Mouse (Mus musculus): Measurements from ENCODE around the gene Adamts14. TPM values are rescaled to one million over a fixed set of nuclear protein-coding genes. Genes with fewer than 3 reads are reported as not detected.

The Adamts14 gene
- polyA plus RNA-seq, 1 experiment from 2014 or later, result 1.4 TPM

DNA sequence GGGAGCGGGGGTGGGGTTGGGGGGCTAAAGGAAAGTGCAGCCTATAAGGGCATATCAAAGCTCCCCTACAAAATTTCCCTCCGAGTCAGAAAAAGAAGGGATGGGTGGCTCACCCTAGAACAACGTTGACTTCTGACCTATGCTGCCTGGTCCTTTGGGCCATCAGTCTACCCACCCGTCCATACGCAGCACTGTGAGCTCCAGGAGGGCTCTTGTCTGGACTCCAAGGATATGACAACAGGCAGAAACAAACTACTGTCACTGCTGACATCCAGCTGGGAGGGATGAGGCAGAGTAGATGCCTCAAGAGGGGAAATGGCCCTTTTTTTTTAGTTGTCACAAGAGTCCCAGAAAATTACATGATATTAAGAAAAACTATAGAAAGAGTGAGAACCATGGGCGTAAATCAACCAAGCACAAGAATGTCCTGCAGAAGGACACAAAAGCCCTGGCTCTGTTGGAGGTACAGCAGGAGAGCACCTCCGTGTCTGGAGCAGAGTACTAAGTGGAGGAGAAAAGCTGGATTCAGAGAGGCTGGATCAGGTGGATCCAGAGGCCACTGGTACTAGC, 96.9 kb downstream of the Adamts14 start:
- peaks cover 41% of the 10 kb centered on the region for H3K27me3 ChIP-seq
- no peak overlapping the region for H3K27ac ChIP-seq
- peak overlapping the region; percentile 23 for H3K4me3 ChIP-seq
- 43% methylated on average over 7 of the region's 7 CpGs for WGBS
- ATAC-seq (replicated peaks; ENCODE audit: insufficient number of reproducible peaks, insufficient read depth, low FRiP score, low read depth), result no peak
- H3K4me1 ChIP-seq (replicated peaks), result peaks cover 7% of the 10 kb centered on the region
- no peak overlapping the region for H3K9ac ChIP-seq
- no peaks in the 10 kb centered on the region for H3K9me3 ChIP-seq (replicated peaks)
- H3K36me3 ChIP-seq, result no peaks in the 10 kb centered on the region
- peak overlapping the region; percentile 48 for H3K4me2 ChIP-seq

DNA sequence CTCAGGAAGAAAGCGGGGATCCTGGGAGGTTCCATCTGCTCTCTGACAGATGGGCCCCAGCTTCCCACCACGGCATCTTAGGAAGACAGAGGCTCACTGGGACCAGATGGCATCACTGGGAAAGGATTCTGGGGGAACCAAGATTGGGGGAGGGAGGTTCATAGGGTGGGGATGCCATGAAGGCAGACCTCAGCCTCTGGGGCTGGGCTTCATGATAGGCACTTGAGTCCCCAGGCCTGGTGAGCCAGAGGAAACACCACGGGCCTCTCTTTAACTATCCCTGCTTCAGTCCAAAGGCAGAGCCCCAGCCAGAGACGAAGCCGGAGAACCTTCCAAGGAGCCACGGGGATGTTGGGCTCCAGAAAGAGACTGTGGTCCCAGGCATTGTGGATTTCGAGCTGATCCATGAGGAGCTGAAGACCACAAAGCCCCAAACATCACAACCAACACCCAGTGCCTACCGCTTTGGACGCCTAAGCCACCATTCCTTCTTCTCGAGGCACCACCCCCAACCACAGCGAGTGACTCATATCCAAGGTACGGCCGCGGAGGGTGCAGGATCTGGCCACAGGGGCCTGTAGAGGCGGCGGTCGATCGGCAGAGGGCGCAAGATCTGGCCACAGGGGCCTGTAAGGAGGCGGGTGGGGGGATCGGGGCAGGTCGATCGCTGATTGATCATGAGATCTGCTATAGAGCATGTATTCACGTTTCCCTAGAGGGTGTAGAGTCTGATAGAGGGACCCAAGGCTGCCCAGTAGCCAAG, 97.6 kb downstream of the Adamts14 start:
- H3K27ac ChIP-seq, result no peak overlapping the region
- H3K4me3 ChIP-seq, result peak overlapping the region; percentile 23
- H3K4me2 ChIP-seq, result peak overlapping the region; percentile 48
- H3K36me3 ChIP-seq, result no peaks in the 10 kb centered on the region
- no peak overlapping the region for H3K9ac ChIP-seq
- no peak for ATAC-seq (replicated peaks; ENCODE audit: insufficient number of reproducible peaks, insufficient read depth, low FRiP score, low read depth)
- no peaks in the 10 kb centered on the region for H3K9me3 ChIP-seq (replicated peaks)
- WGBS, result 11% methylated on average over 24 of the region's 24 CpGs
- peaks cover 7% of the 10 kb centered on the region for H3K4me1 ChIP-seq (replicated peaks)
- H3K27me3 ChIP-seq, result peaks cover 41% of the 10 kb centered on the region

DNA sequence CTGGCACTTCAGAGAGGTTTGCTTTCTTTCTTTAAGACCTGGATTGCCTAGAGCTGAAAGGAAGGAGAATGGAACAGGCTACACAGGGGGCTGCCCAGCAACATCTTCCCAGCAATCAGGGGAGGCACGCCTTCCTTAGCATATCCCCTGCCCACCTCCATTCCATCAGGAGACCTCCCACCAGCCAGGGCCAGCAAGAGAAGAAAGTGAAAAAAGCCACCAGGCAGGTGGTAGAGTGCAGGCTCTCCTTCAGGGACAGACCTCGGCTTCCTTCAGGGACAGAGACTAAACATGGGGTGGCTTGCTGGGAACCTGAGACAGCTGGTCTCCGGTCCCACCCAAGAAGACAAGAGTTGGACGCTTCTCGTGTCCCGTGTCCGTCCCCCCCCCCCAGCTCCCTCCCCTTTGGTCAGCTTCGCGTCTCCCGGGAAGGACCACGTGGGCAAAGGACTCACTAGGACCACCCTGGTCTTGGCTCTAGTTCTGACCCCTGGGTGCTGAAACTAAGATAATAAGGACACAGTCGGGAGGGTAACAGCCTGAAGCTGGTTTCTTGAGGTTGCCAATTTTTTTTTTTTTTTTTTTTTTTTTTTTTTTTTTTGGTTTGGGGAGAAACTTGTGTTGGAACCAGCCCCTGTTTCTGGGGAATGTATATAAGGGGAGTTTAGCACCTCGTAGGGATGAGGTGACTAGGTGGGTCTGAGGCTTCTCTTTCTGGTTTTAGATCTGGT, 98.4 kb downstream of the Adamts14 start:
- H3K9me3 ChIP-seq (replicated peaks), result no peaks in the 10 kb centered on the region
- no peak overlapping the region for H3K4me3 ChIP-seq
- H3K4me2 ChIP-seq, result no peak overlapping the region
- WGBS, result 24% methylated on average over 13 of the region's 13 CpGs
- H3K27ac ChIP-seq, result no peak overlapping the region
- H3K36me3 ChIP-seq, result no peaks in the 10 kb centered on the region
- H3K9ac ChIP-seq, result no peak overlapping the region
- peaks cover 41% of the 10 kb centered on the region for H3K27me3 ChIP-seq
- H3K4me1 ChIP-seq (replicated peaks), result peaks cover 7% of the 10 kb centered on the region
- no peak for ATAC-seq (replicated peaks; ENCODE audit: insufficient number of reproducible peaks, insufficient read depth, low FRiP score, low read depth)

DNA sequence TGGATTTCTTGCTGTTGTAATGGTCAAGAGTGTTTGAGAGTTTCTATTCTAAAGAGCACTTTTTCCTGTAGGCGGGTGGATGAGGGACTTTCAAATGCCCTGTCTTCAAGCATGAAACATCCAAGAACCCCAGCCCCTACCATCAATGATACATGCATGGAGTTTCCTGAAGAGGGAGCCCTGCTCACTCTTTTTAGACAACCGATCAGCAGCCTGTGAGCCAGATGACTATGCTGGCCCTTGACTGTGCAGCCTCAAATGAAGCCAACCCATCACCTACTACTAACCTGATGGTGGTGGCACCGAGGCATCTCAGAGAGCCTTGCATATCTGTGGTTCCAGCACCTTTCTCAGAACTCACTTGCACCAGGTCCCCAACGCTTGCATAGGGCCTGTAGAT, 100.7 kb downstream of the Adamts14 start:
- no peak overlapping the region for H3K9ac ChIP-seq
- no peak overlapping the region for H3K4me2 ChIP-seq
- no peaks in the 10 kb centered on the region for H3K9me3 ChIP-seq (replicated peaks)
- H3K4me1 ChIP-seq (replicated peaks), result peaks cover 7% of the 10 kb centered on the region
- no peaks in the 10 kb centered on the region for H3K36me3 ChIP-seq
- no peak overlapping the region for H3K4me3 ChIP-seq
- ATAC-seq (replicated peaks; ENCODE audit: insufficient number of reproducible peaks, insufficient read depth, low FRiP score, low read depth), result no peak
- WGBS, result 81% methylated on average over 4 of the region's 4 CpGs
- peaks cover 37% of the 10 kb centered on the region for H3K27me3 ChIP-seq
- H3K27ac ChIP-seq, result no peak overlapping the region

DNA sequence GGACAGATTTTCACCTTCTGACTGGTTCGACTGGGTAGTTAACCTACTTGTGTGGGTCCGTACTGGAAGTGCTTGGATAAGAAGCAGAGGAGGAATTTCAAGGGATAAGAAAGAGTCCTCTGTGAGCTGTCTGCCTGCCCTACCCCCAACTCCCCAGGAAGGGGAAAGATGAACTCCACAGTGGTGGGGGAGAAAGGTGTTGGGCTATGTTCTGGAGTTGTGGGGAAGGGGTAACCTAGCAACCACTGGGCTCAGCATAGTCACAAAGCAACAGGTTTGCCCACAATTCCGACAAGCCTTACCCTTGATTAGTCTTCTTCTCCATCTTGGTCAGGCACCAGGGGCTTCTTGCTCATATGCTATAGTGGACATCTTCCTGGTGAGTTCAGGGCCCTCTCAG, 101.6 kb downstream of the Adamts14 start, which contains the start of gene Tbata:
TSS of gene Tbata (plus strand) at position 301 of the 400 bp plus-strand sequence.
- H3K27ac ChIP-seq, result no peak within 1 kb of the TSS
- ATAC-seq (replicated peaks; ENCODE audit: insufficient number of reproducible peaks, insufficient read depth, low FRiP score, low read depth), result no peak
- no peaks in the 10 kb centered on the region for H3K9me3 ChIP-seq (replicated peaks)
- WGBS, result 45% methylated on average over 3 of the region's 3 CpGs
- H3K4me1 ChIP-seq (replicated peaks), result peaks cover 7% of the 10 kb centered on the region
- peaks cover 35% of the 10 kb centered on the region for H3K27me3 ChIP-seq
- no peak within 1 kb of the TSS for H3K4me2 ChIP-seq
- H3K9ac ChIP-seq, result no peak within 1 kb of the TSS
- no peak within 1 kb of the TSS for H3K4me3 ChIP-seq
- no peaks in the 10 kb centered on the region for H3K36me3 ChIP-seq

DNA sequence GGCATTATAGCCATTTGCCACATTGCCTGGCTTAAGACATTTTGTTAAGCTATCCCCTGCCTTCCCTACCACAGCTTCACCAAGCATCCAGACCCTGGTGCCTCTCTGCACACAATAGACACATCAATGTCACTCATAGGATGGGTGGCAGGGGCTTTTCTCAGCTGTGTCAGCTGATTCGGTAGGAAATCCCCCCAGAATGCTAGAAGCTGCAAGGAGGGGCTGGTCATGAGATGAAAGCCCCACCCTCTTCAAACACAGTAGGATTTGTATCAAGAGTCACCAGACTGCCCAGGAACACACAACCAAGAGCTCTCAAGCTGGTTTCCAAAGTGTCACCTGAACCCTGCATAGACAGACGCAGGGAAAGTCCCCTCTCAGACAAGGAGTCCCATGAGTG, 104.8 kb downstream of the Adamts14 start:
- no peak for ATAC-seq (replicated peaks; ENCODE audit: insufficient number of reproducible peaks, insufficient read depth, low FRiP score, low read depth)
- no peak overlapping the region for H3K4me3 ChIP-seq
- H3K27ac ChIP-seq, result no peak overlapping the region
- WGBS, result 60% methylated on average over 2 of the region's 2 CpGs
- H3K9ac ChIP-seq, result no peak overlapping the region
- no peak overlapping the region for H3K4me2 ChIP-seq
- H3K4me1 ChIP-seq (replicated peaks), result no peaks in the 10 kb centered on the region
- peaks cover 8% of the 10 kb centered on the region; the same call in 1 of the 2 replicates for H3K27me3 ChIP-seq
- no peaks in the 10 kb centered on the region for H3K36me3 ChIP-seq
- no peaks in the 10 kb centered on the region for H3K9me3 ChIP-seq (replicated peaks)

DNA sequence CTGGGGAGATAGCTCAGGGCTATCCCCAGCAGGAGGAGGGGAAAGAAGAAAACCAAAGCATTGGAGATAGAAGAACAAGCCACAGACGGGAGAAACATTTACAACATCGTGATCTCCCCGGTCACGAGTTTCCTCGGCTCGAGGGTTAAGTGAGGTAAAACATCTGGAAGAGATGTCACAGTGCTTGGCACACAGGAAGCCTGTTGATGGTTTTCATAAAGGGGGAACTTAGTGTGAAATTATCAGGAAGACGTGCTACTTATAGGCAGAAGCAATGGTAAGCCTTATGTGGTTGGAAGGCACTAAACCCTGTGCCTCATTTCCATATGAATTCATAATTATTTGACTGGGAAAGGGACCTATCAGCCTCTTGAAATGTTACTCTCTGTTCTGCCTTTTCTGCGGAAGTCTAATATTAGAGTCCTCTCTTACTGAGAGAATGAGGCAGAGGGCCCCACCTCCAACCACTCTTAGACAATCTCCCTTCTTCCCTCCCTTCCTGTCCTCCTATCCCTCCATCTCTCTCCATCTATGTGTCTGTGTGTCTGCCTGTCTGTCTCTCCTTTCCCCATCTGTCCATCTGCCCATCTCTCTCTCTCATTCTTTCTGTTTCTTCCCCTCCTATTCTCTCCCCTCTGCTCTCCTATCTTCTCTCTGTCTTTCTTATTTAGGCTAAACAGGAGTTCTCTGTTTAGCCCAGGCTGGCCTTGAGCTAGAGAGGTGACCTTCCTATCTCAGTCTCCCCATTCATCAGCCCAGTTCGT, 105.7 kb downstream of the Adamts14 start:
- Histone ChIP-seq H3K4me2 (no peak overlapping the region), H3K9ac (no peak overlapping the region), H3K36me3 (no peaks in the 10 kb centered on the region), H3K4me1 (replicated peaks) (no peaks in the 10 kb centered on the region), H3K9me3 (replicated peaks) (no peaks in the 10 kb centered on the region), H3K27me3 (peaks cover 8% of the 10 kb centered on the region; the same call in 1 of the 2 replicates), H3K4me3 (no peak overlapping the region), H3K27ac (no peak overlapping the region)
- WGBS, result 43% methylated on average over 9 of the region's 9 CpGs
- no peak for ATAC-seq (replicated peaks; ENCODE audit: insufficient number of reproducible peaks, insufficient read depth, low FRiP score, low read depth)

DNA sequence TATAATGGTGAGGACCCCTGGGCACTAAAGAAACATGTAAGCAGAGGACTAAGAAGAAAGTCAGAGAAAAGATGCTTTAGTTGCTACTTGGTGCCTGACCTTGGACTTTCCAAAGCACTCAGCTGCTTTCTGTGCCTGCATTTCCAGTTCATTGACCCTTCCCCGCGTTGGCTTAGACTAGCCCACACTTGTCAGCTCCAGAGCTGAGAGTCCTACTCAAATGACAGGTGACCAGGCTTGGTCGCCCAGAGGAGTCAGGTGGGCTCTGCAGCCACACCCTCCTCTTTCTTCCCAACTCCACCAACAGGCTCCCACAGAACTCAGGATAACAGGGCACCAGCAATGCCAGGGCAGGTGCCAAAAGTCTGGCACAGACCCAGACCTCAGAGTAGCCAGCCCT, 110.9 kb downstream of the Adamts14 start:
- Histone ChIP-seq H3K27ac (no peak overlapping the region), H3K36me3 (no peaks in the 10 kb centered on the region), H3K4me2 (no peak overlapping the region), H3K4me1 (replicated peaks) (no peaks in the 10 kb centered on the region), H3K27me3 (no peaks in the 10 kb centered on the region), H3K4me3 (no peak overlapping the region), H3K9me3 (replicated peaks) (no peaks in the 10 kb centered on the region), H3K9ac (no peak overlapping the region)
- WGBS, result 69% methylated on average over 3 of the region's 3 CpGs
- ATAC-seq (replicated peaks; ENCODE audit: insufficient number of reproducible peaks, insufficient read depth, low FRiP score, low read depth), result no peak

DNA sequence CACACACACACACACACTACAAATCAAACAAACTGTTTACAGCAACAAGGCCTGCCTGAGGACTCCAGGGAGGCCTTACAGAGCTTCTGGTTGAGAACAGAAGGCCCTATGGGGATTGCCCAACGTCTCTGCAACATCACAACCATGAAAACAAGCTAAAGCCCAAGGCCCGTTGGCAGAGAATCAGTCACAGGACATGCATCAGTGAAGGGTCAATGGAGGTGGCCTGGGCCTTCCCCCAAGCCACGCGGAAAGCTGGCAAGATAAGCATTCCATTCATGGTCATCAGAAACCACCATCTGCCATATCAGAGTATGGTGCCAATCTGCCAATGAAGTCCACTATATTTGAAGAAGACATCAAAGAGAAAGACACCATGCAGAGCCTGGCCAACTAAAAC, 112.6 kb downstream of the Adamts14 start:
- no peak overlapping the region for H3K4me3 ChIP-seq
- H3K4me1 ChIP-seq (replicated peaks), result no peaks in the 10 kb centered on the region
- H3K36me3 ChIP-seq, result no peaks in the 10 kb centered on the region
- H3K27ac ChIP-seq, result no peak overlapping the region
- no peaks in the 10 kb centered on the region for H3K9me3 ChIP-seq (replicated peaks)
- no peak overlapping the region for H3K9ac ChIP-seq
- no peak overlapping the region for H3K4me2 ChIP-seq
- no peaks in the 10 kb centered on the region for H3K27me3 ChIP-seq
- WGBS, result 73% methylated on average over 4 of the region's 4 CpGs
- ATAC-seq (replicated peaks; ENCODE audit: insufficient number of reproducible peaks, insufficient read depth, low FRiP score, low read depth), result no peak

DNA sequence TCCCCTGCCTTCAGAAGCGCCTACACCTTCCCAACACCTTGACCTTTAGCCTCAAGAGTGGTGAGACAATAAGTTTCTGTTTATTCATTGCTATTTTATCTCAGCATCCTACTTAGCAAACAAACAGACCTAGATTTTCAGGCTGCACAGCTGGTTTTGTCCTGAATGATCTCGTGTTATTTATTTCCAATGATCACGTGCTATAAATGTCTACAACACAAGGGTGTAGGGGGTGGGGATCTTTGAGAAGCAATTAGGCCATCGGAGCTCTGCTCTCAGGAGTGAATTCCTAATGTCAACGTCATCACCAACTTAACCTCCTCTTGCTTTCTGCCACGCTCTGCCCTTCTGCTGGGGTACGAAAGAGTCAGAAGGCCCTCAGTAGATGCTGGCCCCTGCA, 113.1 kb downstream of the Adamts14 start:
- H3K36me3 ChIP-seq, result no peaks in the 10 kb centered on the region
- 76% methylated on average over 7 of the region's 7 CpGs for WGBS
- ATAC-seq (replicated peaks; ENCODE audit: insufficient number of reproducible peaks, insufficient read depth, low FRiP score, low read depth), result no peak

DNA sequence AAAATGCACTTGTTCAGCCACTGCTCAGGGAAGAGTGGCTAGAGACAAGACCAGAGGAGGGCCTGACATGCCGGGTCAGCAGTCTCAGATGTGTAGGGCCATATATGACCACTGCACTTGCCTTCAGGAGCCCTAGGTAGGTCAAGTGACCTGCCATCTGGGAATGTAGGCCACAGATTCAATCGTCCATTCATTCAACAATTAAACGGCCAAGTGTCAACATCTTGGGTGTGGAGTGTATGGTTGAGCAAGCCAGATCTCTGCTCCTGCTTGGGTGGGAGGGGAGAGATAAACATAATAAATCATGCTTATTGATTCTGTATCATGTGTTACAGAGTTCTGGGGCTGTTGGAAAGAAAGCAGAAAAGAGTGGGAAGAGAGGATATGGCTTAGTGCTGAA, 114.6 kb downstream of the Adamts14 start:
- no peak for ATAC-seq (replicated peaks; ENCODE audit: insufficient number of reproducible peaks, insufficient read depth, low FRiP score, low read depth)
- Histone ChIP-seq H3K4me1 (replicated peaks) (no peaks in the 10 kb centered on the region), H3K36me3 (no peaks in the 10 kb centered on the region), H3K27me3 (no peaks in the 10 kb centered on the region), H3K4me3 (no peak overlapping the region), H3K27ac (no peak overlapping the region), H3K9me3 (replicated peaks) (no peaks in the 10 kb centered on the region), H3K4me2 (no peak overlapping the region), H3K9ac (no peak overlapping the region)
- 64% methylated on average over 3 of the region's 3 CpGs for WGBS

More for the DNA sequence above, 113.1 kb downstream of the Adamts14 start:
- Histone ChIP-seq H3K27ac (no peak overlapping the region), H3K9ac (no peak overlapping the region), H3K4me3 (no peak overlapping the region), H3K4me2 (no peak overlapping the region), H3K9me3 (replicated peaks) (no peaks in the 10 kb centered on the region), H3K27me3 (no peaks in the 10 kb centered on the region), H3K4me1 (replicated peaks) (no peaks in the 10 kb centered on the region)
